9 mouse cellular contexts compared by ENCODE assay signal in the genomic region with DNA sequence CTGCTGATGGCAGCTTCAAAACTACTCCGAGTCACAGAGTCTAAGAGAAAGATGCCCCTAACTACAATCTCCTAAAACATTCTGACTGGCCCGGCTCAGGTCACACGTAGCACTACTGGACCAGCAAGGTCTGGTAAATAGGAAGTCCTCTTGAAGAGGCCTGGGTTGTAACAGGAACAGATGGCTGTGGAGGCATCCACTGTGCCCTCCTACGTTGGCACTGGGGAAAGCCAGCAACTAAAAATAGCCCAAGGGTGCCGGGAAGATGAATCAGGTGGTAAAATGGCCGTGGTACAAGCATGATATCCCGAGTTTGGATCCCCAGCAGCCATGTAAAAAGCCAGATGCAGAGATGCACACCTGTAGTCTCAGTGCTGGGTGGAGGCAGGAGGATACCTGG. TPM values are rescaled to one million over a fixed set of nuclear protein-coding genes. Genes with fewer than 3 reads are reported as not detected.
DNase-seq lines count a peak whose midpoint lies in the region.
"Had no signal": no experiment of that assay in that cellular context is flagged by ENCODE, and none has a peak within 500 bp of the region (broad histone marks: within the 10 kb centered on the region; RNA-seq: fewer than 3 reads in every experiment).

No protein-coding gene starts in this region.

- peak; percentile 42 for DNase-seq in layer of hippocampus, adult 11-12 months (ENCODE audit: low spot score)
- no peak for DNase-seq in layer of hippocampus, postnatal 10 days (ENCODE audit: low spot score in 2 of 2)
- peak; percentile 78 for DNase-seq in cerebellum, adult 11-12 months
- DNase-seq in frontal cortex, postnatal 36 days (ENCODE audit: low spot score in 2 of 2), result peak; percentile 42 to 67
- peak; percentile 23 to 61 for DNase-seq in left cerebral cortex, adult 8-10 months (ENCODE audit: low spot score in 2 of 2)
- no peak for DNase-seq in lung, postnatal 10 days
- DNase-seq in thymus, adult 18-20 months, result no peak
- DNase-seq in urinary bladder, postnatal 10 days (ENCODE audit: low spot score), result no peak
- DNase-seq: liver, embryonic 13.5 days had no signal

RNA-seq across cellular contexts. Expression of a gene that starts 17.6 kb away (rescaled TPM):
- total RNA-seq in layer of hippocampus, postnatal 10 days (2021), result 1 to 10 TPM; 7.7 to 9.2 TPM
- total RNA-seq in left cerebral cortex, adult 8-10 months (2022), result 10 to 100 TPM; 11.3 to 16.3 (median 15.5) TPM

RNA-seq across cellular contexts. Expression of a gene that starts 35.9 kb away (rescaled TPM):
- total RNA-seq in layer of hippocampus, postnatal 10 days (2021), result 10 to 100 TPM; 12.1 to 13.6 TPM
- 1 to 10 TPM; 4.1 to 5.7 (median 4.7) TPM for total RNA-seq in left cerebral cortex, adult 8-10 months (2022)

RNA-seq across cellular contexts. Expression of a gene that starts 39.3 kb away (rescaled TPM):
- total RNA-seq in layer of hippocampus, postnatal 10 days (2021), result under 1 TPM; 0.29 to 0.89 TPM
- total RNA-seq in left cerebral cortex, adult 8-10 months (2022), result 10 to 100 TPM in 1 of 4 experiments, 1 to 10 TPM in 3; 8.5 to 11.0 (median 8.9) TPM

RNA-seq across cellular contexts. Expression of a gene that starts 47.2 kb away (rescaled TPM):
- total RNA-seq in layer of hippocampus, postnatal 10 days (2021), result 10 to 100 TPM; 29.7 to 32.3 TPM
- 10 to 100 TPM; 26.4 to 34.8 (median 30.6) TPM for total RNA-seq in left cerebral cortex, adult 8-10 months (2022)

RNA-seq across cellular contexts. Expression of a gene that starts 54.0 kb away (rescaled TPM):
- total RNA-seq in layer of hippocampus, postnatal 10 days (2021), result under 1 TPM; 0.51 to 0.91 TPM
- total RNA-seq in left cerebral cortex, adult 8-10 months (2022), result 1 to 10 TPM; 1.7 to 3.0 (median 1.9) TPM

Comparison
In these comparisons a context has a peak if more than half of its experiments do, and no peak if none do; other contexts are left out.
1. DNase-seq: peak in layer of hippocampus, adult 11-12 months (single experiment), cerebellum, adult 11-12 months (single experiment), frontal cortex, postnatal 36 days (2 of 2) and left cerebral cortex, adult 8-10 months (2 of 2); none in layer of hippocampus, postnatal 10 days (0 of 2), lung, postnatal 10 days (single experiment), thymus, adult 18-20 months (0 of 2) and urinary bladder, postnatal 10 days (single experiment).
2. RNA of a gene that starts 39.3 kb away (total RNA-seq): 8.5 to 11.0 TPM in left cerebral cortex, adult 8-10 months; 0.29 to 0.89 TPM in layer of hippocampus, postnatal 10 days; every median in the first group is over 4 times any median in the second.